Mouse (Mus musculus) E14TG2a.4 (cell line): ENCODE measurements around the gene Dennd2d.

Experiments
- CTCF ChIP-seq: conservative IDR thresholded peaks from 2 replicates; pipeline ENCODE4 v1.5.1; 2014; ENCODE audit warnings: low read length
- POU5F1 ChIP-seq: IDR thresholded peaks from 2 replicates; pipeline ENCODE4 v1.6.1; 2014; ENCODE audit warnings: low read length, borderline replicate concordance

- TF ChIP-seq CTCF = no peak
- TF ChIP-seq POU5F1 = no peak
Observed at GRCm38 (mm10) chr3:106474210-106474609, 8.0 kb upstream of the Dennd2d start.
